Mouse (Mus musculus): ENCODE results near the gene Apol6.

DNA sequence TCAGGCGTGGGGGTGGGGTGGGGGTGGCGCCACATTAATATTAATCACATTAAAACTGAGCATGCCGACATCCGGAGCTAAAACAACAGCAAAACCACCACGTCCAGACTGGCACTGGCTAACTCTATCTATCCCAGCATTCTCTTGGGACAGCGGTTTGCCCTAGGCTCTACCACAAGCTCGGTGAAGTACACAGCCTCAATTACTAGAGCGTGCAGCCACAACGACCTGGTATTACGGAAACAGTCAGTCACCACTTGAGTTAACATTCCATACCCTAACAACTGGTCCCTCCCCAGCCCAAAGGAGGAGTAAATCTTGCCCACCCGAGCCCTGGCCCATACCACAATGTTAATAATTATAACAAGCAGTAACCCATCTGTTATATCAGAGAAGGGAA, 44.7 kb downstream of the Apol6 start:
- TF ChIP-seq GATA1 (IDR thresholded peaks at IDR 0.05; ENCODE audit: borderline replicate concordance, low read length) (no peak), FLI1 (IDR thresholded peaks at IDR 0.05; ENCODE audit: low read length) (no peak)
